Mouse (Mus musculus): ENCODE data around the gene Spg20. TPM values are rescaled to one million over a fixed set of nuclear protein-coding genes. Genes with fewer than 3 reads are reported as not detected.

The Spg20 gene
- polyA plus RNA-seq, 1 experiment from 2014 or later = 16.4 TPM

DNA sequence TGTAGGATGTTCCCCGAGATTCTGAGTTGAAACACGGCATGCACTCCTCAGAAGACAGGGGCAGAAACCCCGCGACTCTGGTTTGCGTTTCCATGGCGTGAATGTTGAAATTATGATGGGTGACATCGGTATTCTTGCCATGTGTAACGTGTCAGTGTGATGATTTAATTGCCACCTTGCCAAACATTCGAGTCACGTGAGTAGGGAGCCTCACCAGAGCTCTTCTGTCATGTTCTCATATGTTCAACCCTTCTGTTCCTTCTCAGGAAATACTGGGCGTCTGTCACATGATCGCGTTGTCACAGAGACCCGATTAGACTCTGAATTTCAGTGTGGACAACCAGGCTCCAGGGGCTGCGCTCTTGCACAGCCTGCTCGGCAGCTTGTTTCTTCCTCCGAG, 5.9 kb upstream of the Spg20 start:
- H3K27ac ChIP-seq (replicated peaks; ENCODE audit: low read depth, low read length) = no peak overlapping the region
- 76% methylated on average over 17 of the region's 17 CpGs for WGBS
- no peak overlapping the region for H3K9ac ChIP-seq (replicated peaks; ENCODE audit: low read length)
- H3K27me3 ChIP-seq (ENCODE audit: control insufficient read depth, insufficient read depth, low read length) = no peaks in the 10 kb centered on the region
- no peak overlapping the region for H3K4me2 ChIP-seq (ENCODE audit: low read length)
- no peaks in the 10 kb centered on the region for H3K36me3 ChIP-seq (ENCODE audit: control insufficient read depth, insufficient read depth, low read length)
- DNase-seq (peak; percentile 31), ATAC-seq (ENCODE audit: low FRiP score, low TSS enrichment) (no peak)
- H3K9me3 ChIP-seq (ENCODE audit: control insufficient read depth, low read length) = no peaks in the 10 kb centered on the region
- no peaks in the 10 kb centered on the region for H3K4me1 ChIP-seq (ENCODE audit: control insufficient read depth, insufficient read depth, low read length)
- H3K4me3 ChIP-seq (replicated peaks; ENCODE audit: low read depth, low read length) = no peak overlapping the region

DNA sequence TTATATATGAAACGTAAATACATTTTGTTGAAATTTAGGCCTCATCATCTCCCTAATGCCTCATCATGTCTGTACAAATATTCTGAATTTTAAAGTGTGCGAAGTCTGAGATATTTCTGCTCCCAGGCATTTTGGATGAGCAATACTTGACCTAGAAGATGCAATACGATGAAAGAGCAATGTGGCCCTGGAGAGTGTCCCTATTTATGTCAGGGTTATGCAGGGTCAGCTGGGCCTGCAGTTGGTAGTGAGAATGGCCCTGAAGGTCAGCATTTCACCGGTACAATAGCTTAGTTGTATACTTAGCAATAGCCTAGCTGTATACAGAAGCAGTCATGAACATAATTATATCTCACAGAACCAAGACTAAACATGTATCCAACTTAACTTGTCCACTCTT, 2.8 kb upstream of the Spg20 start:
- no peaks in the 10 kb centered on the region for H3K9me3 ChIP-seq (ENCODE audit: control insufficient read depth, low read length)
- no peaks in the 10 kb centered on the region for H3K36me3 ChIP-seq (ENCODE audit: control insufficient read depth, insufficient read depth, low read length)
- no peak overlapping the region for H3K4me3 ChIP-seq (replicated peaks; ENCODE audit: low read depth, low read length)
- H3K4me2 ChIP-seq (ENCODE audit: low read length) = no peak overlapping the region
- no peak for DNase-seq
- WGBS = 88% methylated on average over 4 of the region's 4 CpGs
- no peaks in the 10 kb centered on the region for H3K27me3 ChIP-seq (ENCODE audit: control insufficient read depth, insufficient read depth, low read length)
- no peak overlapping the region for H3K27ac ChIP-seq (replicated peaks; ENCODE audit: low read depth, low read length)
- peaks cover 9% of the 10 kb centered on the region for H3K4me1 ChIP-seq (ENCODE audit: control insufficient read depth, insufficient read depth, low read length)
- no peak overlapping the region for H3K9ac ChIP-seq (replicated peaks; ENCODE audit: low read length)
- no peak for ATAC-seq (ENCODE audit: low FRiP score, low TSS enrichment)

DNA sequence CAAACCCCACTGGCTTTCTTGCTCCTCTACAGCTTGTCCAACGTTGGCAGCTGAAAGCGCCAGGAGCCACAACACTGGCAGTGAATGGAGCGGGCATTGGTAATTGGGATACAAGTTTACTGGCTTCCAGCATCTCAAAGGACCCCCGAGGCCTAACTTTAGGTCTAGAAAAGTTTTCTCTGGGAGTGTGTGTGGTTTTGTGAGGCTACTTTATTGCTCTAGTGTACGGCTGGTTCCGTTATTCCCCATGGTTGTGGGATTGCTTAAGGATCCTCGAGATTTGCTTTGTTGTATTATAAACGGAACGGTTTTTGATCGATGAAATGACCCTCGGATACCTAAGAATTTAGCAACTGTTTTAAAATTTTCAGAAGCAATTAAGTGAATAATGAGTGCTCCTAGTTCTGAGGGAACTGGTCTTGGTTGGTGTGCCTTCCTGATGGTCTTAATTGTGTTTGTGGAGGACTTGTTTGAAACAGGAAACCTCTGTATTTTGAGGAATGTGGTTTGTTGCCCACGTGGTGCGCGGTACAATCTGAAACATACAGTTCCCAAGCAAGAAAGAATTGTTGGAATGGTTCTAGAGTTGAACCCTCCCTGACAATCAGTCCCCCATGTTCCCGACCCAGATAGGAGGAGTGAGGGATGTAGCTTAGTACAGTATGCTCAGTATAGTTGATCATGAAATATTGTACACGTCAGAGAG, 955 bp downstream of the Spg20 start:
- peak overlapping the region; percentile 81 for H3K4me2 ChIP-seq (ENCODE audit: low read length)
- WGBS = 55% methylated on average over 16 of the region's 16 CpGs
- no peaks in the 10 kb centered on the region for H3K9me3 ChIP-seq (ENCODE audit: control insufficient read depth, low read length)
- H3K36me3 ChIP-seq (ENCODE audit: control insufficient read depth, insufficient read depth, low read length) = peaks cover 9% of the 10 kb centered on the region
- peaks cover 13% of the 10 kb centered on the region for H3K4me1 ChIP-seq (ENCODE audit: control insufficient read depth, insufficient read depth, low read length)
- ATAC-seq (ENCODE audit: low FRiP score, low TSS enrichment) (no peak), DNase-seq (peak; percentile 50)
- peak overlapping the region; percentile 90; the same call in 1 of the 2 replicates for H3K27ac ChIP-seq (replicated peaks; ENCODE audit: low read depth, low read length)
- peak overlapping the region; percentile 92 for H3K9ac ChIP-seq (replicated peaks; ENCODE audit: low read length)
- peak overlapping the region; percentile 85 for H3K4me3 ChIP-seq (replicated peaks; ENCODE audit: low read depth, low read length)
- no peaks in the 10 kb centered on the region for H3K27me3 ChIP-seq (ENCODE audit: control insufficient read depth, insufficient read depth, low read length)

DNA sequence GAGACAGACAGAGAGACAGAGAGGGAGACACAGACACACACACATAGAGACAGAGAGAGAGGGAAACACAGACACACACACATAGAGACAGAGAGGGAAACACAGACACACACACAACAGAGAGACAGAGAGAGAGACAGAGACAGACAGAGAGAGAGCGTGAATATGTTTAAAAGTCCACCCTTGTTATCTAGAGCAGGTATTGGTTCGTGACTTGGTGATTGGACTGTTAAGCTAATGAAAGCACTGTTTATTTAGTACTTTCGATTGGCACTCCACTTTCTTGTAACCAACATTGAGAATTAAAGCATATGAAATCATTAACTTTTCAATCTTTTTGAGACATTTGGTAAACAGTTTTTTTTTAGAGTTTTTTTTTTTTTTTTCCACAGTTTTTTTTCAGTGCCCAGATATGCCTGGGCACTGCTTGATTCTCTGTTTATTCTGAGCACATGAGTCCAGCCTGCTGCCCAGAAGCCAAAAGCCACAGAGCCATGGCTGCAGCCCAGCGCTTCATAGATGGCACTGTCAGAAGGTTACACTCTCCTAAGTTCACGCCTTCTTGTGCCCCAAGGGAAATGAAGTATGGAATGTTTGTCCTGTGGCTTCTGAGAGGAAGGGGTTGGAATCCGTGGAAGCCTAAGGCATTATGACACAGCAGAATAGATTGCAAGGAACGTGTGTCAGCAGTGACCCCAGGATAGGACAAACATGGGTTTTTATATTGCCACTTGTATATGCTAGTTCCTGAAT, 2.6 kb downstream of the Spg20 start:
- no peaks in the 10 kb centered on the region for H3K9me3 ChIP-seq (ENCODE audit: control insufficient read depth, low read length)
- H3K4me3 ChIP-seq (replicated peaks; ENCODE audit: low read depth, low read length) = no peak overlapping the region
- 84% methylated on average over 7 of the region's 7 CpGs for WGBS
- ATAC-seq (ENCODE audit: low FRiP score, low TSS enrichment) (no peak), DNase-seq (no peak)
- peaks cover 25% of the 10 kb centered on the region for H3K36me3 ChIP-seq (ENCODE audit: control insufficient read depth, insufficient read depth, low read length)
- peaks cover 13% of the 10 kb centered on the region for H3K4me1 ChIP-seq (ENCODE audit: control insufficient read depth, insufficient read depth, low read length)
- no peak overlapping the region for H3K9ac ChIP-seq (replicated peaks; ENCODE audit: low read length)
- H3K4me2 ChIP-seq (ENCODE audit: low read length) = no peak overlapping the region
- H3K27ac ChIP-seq (replicated peaks; ENCODE audit: low read depth, low read length) = no peak overlapping the region
- no peaks in the 10 kb centered on the region for H3K27me3 ChIP-seq (ENCODE audit: control insufficient read depth, insufficient read depth, low read length)

DNA sequence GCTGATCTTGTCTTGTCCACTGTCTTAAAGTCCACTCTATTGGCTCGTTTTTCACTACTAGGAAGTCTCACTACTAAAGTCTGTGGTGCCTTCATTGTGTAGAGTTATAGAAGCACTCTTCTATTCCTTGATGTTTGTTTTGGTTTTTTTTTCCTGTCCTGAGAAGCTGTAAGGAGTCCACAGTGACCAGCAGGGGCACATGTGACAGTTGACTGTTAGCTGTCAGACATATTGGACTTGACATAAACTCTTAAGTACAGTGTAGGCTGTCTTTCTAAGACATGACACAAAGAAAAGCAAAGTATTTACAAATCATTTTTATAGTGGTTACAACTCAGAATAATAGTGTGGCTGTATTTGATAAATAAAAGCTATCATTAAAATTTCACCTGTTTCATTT, 3.2 kb downstream of the Spg20 start:
- WGBS = 71% methylated on average over 1 of the region's 1 CpGs
- no peak for DNase-seq

DNA sequence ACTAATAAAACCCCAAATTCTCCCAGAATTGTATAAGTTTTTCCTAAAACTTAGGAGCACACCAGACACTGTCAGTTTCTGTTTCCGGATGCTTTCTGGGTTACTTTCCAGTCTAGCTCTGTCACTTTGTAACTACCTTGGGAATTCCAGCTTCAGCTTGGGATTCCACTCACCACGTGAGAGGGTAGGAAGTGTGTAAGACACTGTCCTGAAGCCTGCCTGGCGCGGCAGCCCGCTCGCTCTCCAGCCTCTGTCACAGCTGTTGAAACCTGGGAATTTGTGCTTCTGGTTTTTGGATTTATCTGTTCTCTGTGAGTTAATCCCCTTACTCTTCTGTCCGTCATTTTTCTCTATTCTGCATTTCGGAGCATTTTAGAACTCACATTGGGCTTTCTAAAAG, 4.1 kb downstream of the Spg20 start:
- Histone ChIP-seq H3K27me3 (ENCODE audit: control insufficient read depth, insufficient read depth, low read length) (no peaks in the 10 kb centered on the region), H3K4me3 (replicated peaks; ENCODE audit: low read depth, low read length) (no peak overlapping the region), H3K9ac (replicated peaks; ENCODE audit: low read length) (no peak overlapping the region), H3K4me2 (ENCODE audit: low read length) (no peak overlapping the region), H3K4me1 (ENCODE audit: control insufficient read depth, insufficient read depth, low read length) (peaks cover 13% of the 10 kb centered on the region), H3K9me3 (ENCODE audit: control insufficient read depth, low read length) (no peaks in the 10 kb centered on the region), H3K36me3 (ENCODE audit: control insufficient read depth, insufficient read depth, low read length) (peaks cover 36% of the 10 kb centered on the region), H3K27ac (replicated peaks; ENCODE audit: low read depth, low read length) (no peak overlapping the region)
- DNase-seq (no peak), ATAC-seq (ENCODE audit: low FRiP score, low TSS enrichment) (no peak)
- WGBS = 86% methylated on average over 8 of the region's 8 CpGs

More for the DNA sequence above, 3.2 kb downstream of the Spg20 start:
- Histone ChIP-seq H3K36me3 (ENCODE audit: control insufficient read depth, insufficient read depth, low read length) (peaks cover 29% of the 10 kb centered on the region), H3K27ac (replicated peaks; ENCODE audit: low read depth, low read length) (no peak overlapping the region), H3K9ac (replicated peaks; ENCODE audit: low read length) (no peak overlapping the region), H3K4me1 (ENCODE audit: control insufficient read depth, insufficient read depth, low read length) (peaks cover 13% of the 10 kb centered on the region), H3K27me3 (ENCODE audit: control insufficient read depth, insufficient read depth, low read length) (no peaks in the 10 kb centered on the region), H3K9me3 (ENCODE audit: control insufficient read depth, low read length) (no peaks in the 10 kb centered on the region), H3K4me2 (ENCODE audit: low read length) (no peak overlapping the region), H3K4me3 (replicated peaks; ENCODE audit: low read depth, low read length) (no peak overlapping the region)
- ATAC-seq (ENCODE audit: low FRiP score, low TSS enrichment) = no peak

DNA sequence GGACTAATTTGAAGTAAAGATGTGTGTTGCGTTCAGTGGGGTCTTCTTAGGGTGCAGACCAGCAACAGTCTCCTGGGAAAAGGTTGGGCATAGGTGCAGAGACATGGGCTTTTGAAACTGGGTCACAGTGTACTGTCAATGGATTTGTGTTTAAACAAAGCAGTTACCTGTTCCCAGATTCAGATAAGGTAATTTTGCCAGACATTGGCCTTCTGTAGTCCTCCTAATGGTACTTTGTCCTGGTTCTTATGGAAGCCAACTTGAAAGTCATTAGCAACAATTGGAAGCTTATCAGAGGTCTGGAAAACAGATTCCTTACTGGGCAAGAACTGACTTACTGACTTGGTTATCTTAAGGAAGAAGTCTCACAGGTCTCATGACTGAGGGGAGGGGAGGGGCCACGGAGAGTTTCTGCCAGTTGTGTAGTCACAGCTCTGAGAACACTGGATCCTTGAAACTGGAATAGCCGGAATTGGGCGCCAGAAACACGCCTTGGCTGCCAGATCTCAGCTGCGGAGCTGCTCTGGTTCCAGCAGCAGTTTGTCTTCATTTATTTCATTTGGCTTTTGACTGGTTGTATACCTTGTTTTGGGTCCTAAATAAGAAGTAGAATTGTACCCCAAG, 7.5 kb downstream of the Spg20 start:
- Histone ChIP-seq H3K4me1 (ENCODE audit: control insufficient read depth, insufficient read depth, low read length) (peaks cover 4% of the 10 kb centered on the region; the same call in 1 of the 2 replicates), H3K9me3 (ENCODE audit: control insufficient read depth, low read length) (no peaks in the 10 kb centered on the region), H3K4me3 (replicated peaks; ENCODE audit: low read depth, low read length) (no peak overlapping the region), H3K27ac (replicated peaks; ENCODE audit: low read depth, low read length) (no peak overlapping the region), H3K9ac (replicated peaks; ENCODE audit: low read length) (no peak overlapping the region), H3K27me3 (ENCODE audit: control insufficient read depth, insufficient read depth, low read length) (no peaks in the 10 kb centered on the region), H3K36me3 (ENCODE audit: control insufficient read depth, insufficient read depth, low read length) (peaks cover 61% of the 10 kb centered on the region), H3K4me2 (ENCODE audit: low read length) (no peak overlapping the region)
- ATAC-seq (ENCODE audit: low FRiP score, low TSS enrichment) (no peak), DNase-seq (no peak)
- WGBS = 95% methylated on average over 6 of the region's 6 CpGs

DNA sequence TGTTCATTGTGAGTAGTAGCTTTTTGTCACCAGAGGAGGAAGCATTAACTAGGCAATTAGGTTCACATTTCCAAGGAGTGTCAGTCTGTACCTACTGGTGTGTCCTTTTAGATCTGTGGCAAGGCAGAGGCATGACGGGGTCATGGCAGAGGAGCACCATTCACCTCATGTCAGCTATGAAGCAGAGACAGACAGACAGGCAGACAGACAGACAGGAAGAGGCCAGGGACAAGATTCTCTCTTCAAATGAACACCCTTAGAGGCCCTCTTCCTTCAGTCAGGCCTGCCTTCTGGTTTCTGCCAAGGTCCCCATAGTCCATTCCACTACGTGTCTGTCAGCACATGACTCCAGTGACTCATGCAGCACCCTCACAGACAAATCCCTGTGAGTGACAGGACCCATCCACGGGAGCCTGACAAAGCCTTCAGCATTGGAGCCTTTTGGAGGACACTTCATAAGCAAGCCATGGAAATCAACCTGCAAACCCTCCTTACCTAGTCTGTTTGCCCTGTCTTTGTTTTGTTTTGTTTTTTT, 10.5 kb downstream of the Spg20 start:
- no peak overlapping the region for H3K4me2 ChIP-seq (ENCODE audit: low read length)
- no peak overlapping the region for H3K4me3 ChIP-seq (replicated peaks; ENCODE audit: low read depth, low read length)
- H3K36me3 ChIP-seq (ENCODE audit: control insufficient read depth, insufficient read depth, low read length) = peaks cover 80% of the 10 kb centered on the region
- H3K9me3 ChIP-seq (ENCODE audit: control insufficient read depth, low read length) = no peaks in the 10 kb centered on the region
- no peaks in the 10 kb centered on the region for H3K4me1 ChIP-seq (ENCODE audit: control insufficient read depth, insufficient read depth, low read length)
- H3K9ac ChIP-seq (replicated peaks; ENCODE audit: low read length) = no peak overlapping the region
- no peak overlapping the region for H3K27ac ChIP-seq (replicated peaks; ENCODE audit: low read depth, low read length)
- H3K27me3 ChIP-seq (ENCODE audit: control insufficient read depth, insufficient read depth, low read length) = no peaks in the 10 kb centered on the region
- 91% methylated on average over 3 of the region's 3 CpGs for WGBS
- DNase-seq (no peak), ATAC-seq (ENCODE audit: low FRiP score, low TSS enrichment) (no peak)
